Mouse (Mus musculus) kidney, adult 2 months (tissue): ENCODE data around the gene Armh3. TPM values are rescaled to one million over a fixed set of nuclear protein-coding genes. Genes with fewer than 3 reads are reported as not detected.

ENCODE experiments used
- DNase-seq: peaks from one replicate; pipeline ENCODE4 v3.0.0; 2021
- H3K27ac ChIP-seq: fragments of 200-500 bp; 2 replicates; pipeline ENCODE4 v1.5.1; 2012; ENCODE audit warnings: low read depth, low read length, control low read depth, inconsistent platforms; ENCODE audit not compliant: insufficient read depth
- H3K27me3 ChIP-seq: fragments of 200-500 bp; replicated peaks from 2 replicates; pipeline ENCODE4 v1.6.1; 2012; ENCODE audit warnings: mild to moderate bottlenecking, moderate library complexity, low read length, inconsistent platforms; ENCODE audit not compliant: control insufficient read depth, insufficient read depth
- H3K36me3 ChIP-seq: fragments of 200-500 bp; 2 replicates; pipeline ENCODE4 v1.6.1; 2012; ENCODE audit warnings: mild to moderate bottlenecking, moderate library complexity, low read length, inconsistent platforms; ENCODE audit not compliant: control insufficient read depth, insufficient read depth
- H3K4me1 ChIP-seq: fragments of 200-500 bp; 2 replicates; pipeline ENCODE4 v1.6.1; 2011; ENCODE audit warnings: low read length; ENCODE audit not compliant: control insufficient read depth, insufficient read depth
- H3K4me3 ChIP-seq: fragments of 200-500 bp; 2 replicates; pipeline ENCODE4 v1.5.1; 2011; ENCODE audit warnings: mild to moderate bottlenecking, low read depth, low read length, control low read depth; ENCODE audit not compliant: insufficient read depth
- CTCF ChIP-seq: fragments of 200-500 bp; conservative IDR thresholded peaks from 2 replicates; pipeline ENCODE4 v1.5.1; 2011; ENCODE audit warnings: low read depth, mild to moderate bottlenecking, control low read depth, low read length, moderate library complexity, mixed read lengths; ENCODE audit not compliant: insufficient read depth, insufficient read length
- POLR2A ChIP-seq: fragments of 200-500 bp; IDR thresholded peaks from one replicate; pipeline ENCODE4 v1.6.1; 2011; ENCODE audit warnings: low read depth, low read length, control low read depth
- WGBS: fragments of 180-500 bp; shearing (Covaris S2); methylation state at CpG from one replicate; pipeline ENCODE4 v1.1.7; 2018; 5-methylcytosine and 5-hydroxymethylcytosine counted together
- polyA plus RNA-seq: library from polyadenylated mRNA; depleted of rRNA; stranded (reverse); fragments of >200 nt; gene quantifications from 2 replicates; pipeline ENCODE4 v1.2.3, GENCODE M21; 2012

The Armh3 gene
- polyA plus RNA-seq, 1 experiment, result 12.2 TPM

GRCm38 (mm10) chr19:45945986-45946385 lies 52.3 kb downstream of the Armh3 start:
- WGBS, result 95% methylated on average over 2 of the region's 2 CpGs

GRCm38 (mm10) chr19:45943758-45944157 lies 54.5 kb downstream of the Armh3 start:
- TF ChIP-seq POLR2A (no peak), CTCF (no peak)
- no peak overlapping the region for H3K27ac ChIP-seq
- 80% methylated on average over 4 of the region's 4 CpGs for WGBS
- H3K36me3 ChIP-seq, result peaks cover 2% of the 10 kb centered on the region
- no peak overlapping the region for H3K4me3 ChIP-seq
- no peaks in the 10 kb centered on the region for H3K27me3 ChIP-seq
- H3K4me1 ChIP-seq, result no peaks in the 10 kb centered on the region
- DNase-seq, result no peak

More at GRCm38 (mm10) chr19:45945986-45946385, 52.3 kb downstream of the Armh3 start:
- no peak for TF ChIP-seq POLR2A
- TF ChIP-seq CTCF, result no peak
- Histone ChIP-seq H3K27ac (no peak overlapping the region), H3K4me3 (no peak overlapping the region), H3K4me1 (no peaks in the 10 kb centered on the region), H3K36me3 (no peaks in the 10 kb centered on the region; the same call in none of the 2 replicates), H3K27me3 (no peaks in the 10 kb centered on the region)
- DNase-seq, result no peak

- Histone ChIP-seq H3K27ac (no peak overlapping the region), H3K36me3 (peaks cover 2% of the 10 kb centered on the region), H3K4me1 (no peaks in the 10 kb centered on the region), H3K27me3 (no peaks in the 10 kb centered on the region), H3K4me3 (no peak overlapping the region)
- TF ChIP-seq POLR2A (no peak), CTCF (no peak)
- no peak for DNase-seq
- 46% methylated on average over 3 of the region's 3 CpGs for WGBS
Measured at GRCm38 (mm10) chr19:45938064-45938463, 60.2 kb downstream of the Armh3 start.

GRCm38 (mm10) chr19:45937530-45937929 lies 60.8 kb downstream of the Armh3 start:
- no peak for DNase-seq
- no peak for TF ChIP-seq CTCF
- no peak for TF ChIP-seq POLR2A
- H3K27ac ChIP-seq, result no peak overlapping the region
- H3K36me3 ChIP-seq, result peaks cover 2% of the 10 kb centered on the region
- no peaks in the 10 kb centered on the region for H3K4me1 ChIP-seq
- no peak overlapping the region for H3K4me3 ChIP-seq
- H3K27me3 ChIP-seq, result no peaks in the 10 kb centered on the region
- 63% methylated on average over 9 of the region's 9 CpGs for WGBS

- Histone ChIP-seq H3K4me3 (no peak overlapping the region), H3K36me3 (peaks cover 6% of the 10 kb centered on the region), H3K27me3 (no peaks in the 10 kb centered on the region), H3K27ac (no peak overlapping the region), H3K4me1 (no peaks in the 10 kb centered on the region)
- TF ChIP-seq CTCF (no peak), POLR2A (no peak)
- WGBS, result 74% methylated on average over 5 of the region's 5 CpGs
- no peak for DNase-seq
Measured at GRCm38 (mm10) chr19:45927236-45927635, 71.1 kb downstream of the Armh3 start.

GRCm38 (mm10) chr19:45926342-45926741 lies 71.9 kb downstream of the Armh3 start:
- DNase-seq, result no peak
- peaks cover 5% of the 10 kb centered on the region for H3K36me3 ChIP-seq
- no peak overlapping the region for H3K27ac ChIP-seq
- H3K4me3 ChIP-seq, result no peak overlapping the region
- H3K4me1 ChIP-seq, result peaks cover 3% of the 10 kb centered on the region; the same call in 1 of the 2 replicates
- no peaks in the 10 kb centered on the region for H3K27me3 ChIP-seq
- WGBS, result 88% methylated on average over 8 of the region's 8 CpGs
- TF ChIP-seq POLR2A (no peak), CTCF (no peak)

- WGBS, result 82% methylated on average over 9 of the region's 9 CpGs
- no peak overlapping the region for H3K27ac ChIP-seq
- TF ChIP-seq CTCF, result no peak
- no peak for TF ChIP-seq POLR2A
- no peak for DNase-seq
- H3K27me3 ChIP-seq, result no peaks in the 10 kb centered on the region
- no peak overlapping the region for H3K4me3 ChIP-seq
- H3K36me3 ChIP-seq, result peaks cover 3% of the 10 kb centered on the region; the same call in 1 of the 2 replicates
- peaks cover 7% of the 10 kb centered on the region; the same call in 1 of the 2 replicates for H3K4me1 ChIP-seq
Measured at GRCm38 (mm10) chr19:45920299-45921090, 77.8 kb downstream of the Armh3 start.
